ENCODE assay signal across 9 mouse cellular contexts in genomic region chr1:155121977-155122939, GRCm38 (mm10). TPM values are rescaled to one million over a fixed set of nuclear protein-coding genes. Genes with fewer than 3 reads are reported as not detected.
DNase-seq lines count a peak whose midpoint lies in the region; ATAC-seq and TF ChIP-seq lines count a peak whose summit lies in the region.
"Had no signal": no experiment of that assay in that cellular context is flagged by ENCODE, and none has a peak within 500 bp of the region (broad histone marks: within the 10 kb centered on the region; RNA-seq: fewer than 3 reads in every experiment).

No protein-coding gene starts in this region.

- 68% methylated on average over 21 of the region's 21 CpGs for WGBS in stomach, postnatal 0 days
- WGBS in liver, postnatal 0 days (ENCODE audit: insufficient replicate concordance): 70% methylated on average over 21 of the region's 21 CpGs

- H3K27ac ChIP-seq in stomach, postnatal 0 days (replicated peaks): peak overlapping the region; percentile 59; the same call in 1 of the 2 replicates
- H3K27ac ChIP-seq in liver, postnatal 0 days (ENCODE audit: low read depth): no peak overlapping the region
- H3K27ac ChIP-seq: midbrain, embryonic 12.5 days had no signal

- no peaks in the 10 kb centered on the region for H3K36me3 ChIP-seq in stomach, postnatal 0 days (ENCODE audit: control insufficient read depth, insufficient read depth, low read length)
- no peaks in the 10 kb centered on the region for H3K36me3 ChIP-seq in liver, postnatal 0 days (replicated peaks; ENCODE audit: insufficient read depth, low read length)
- H3K36me3 ChIP-seq: midbrain, embryonic 12.5 days had no signal

- ATAC-seq in stomach, postnatal 0 days (ENCODE audit: low FRiP score, low TSS enrichment): 0 out of 2 replicates have a peak, but pooled peaks have one; percentile 38
- ATAC-seq in liver, postnatal 0 days: no peak

- no peaks in the 10 kb centered on the region for H3K4me1 ChIP-seq in stomach, postnatal 0 days (replicated peaks; ENCODE audit: control insufficient read depth, insufficient read depth)
- no peaks in the 10 kb centered on the region for H3K4me1 ChIP-seq in liver, postnatal 0 days (ENCODE audit: insufficient read depth)
- H3K4me1 ChIP-seq: midbrain, embryonic 12.5 days had no signal

- H3K27me3 ChIP-seq in stomach, postnatal 0 days (ENCODE audit: control insufficient read depth, insufficient read depth, low read length): no peaks in the 10 kb centered on the region
- no peaks in the 10 kb centered on the region for H3K27me3 ChIP-seq in liver, postnatal 0 days (ENCODE audit: insufficient read depth, low read length)

- no peak for TF ChIP-seq CTCF in stomach, postnatal 0 days (IDR thresholded peaks at IDR 0.05; ENCODE audit: low read depth)
- TF ChIP-seq CTCF in liver, postnatal 0 days (IDR thresholded peaks at IDR 0.05; ENCODE audit: low read depth): no peak

- H3K4me2 ChIP-seq in stomach, postnatal 0 days (replicated peaks; ENCODE audit: low read depth): no peak overlapping the region
- H3K4me2 ChIP-seq in liver, postnatal 0 days (ENCODE audit: low read depth, low read length): no peak overlapping the region
- H3K4me2 ChIP-seq: midbrain, embryonic 12.5 days had no signal

- TF ChIP-seq EP300 in stomach, postnatal 0 days (optimal IDR thresholded peaks at IDR 0.05): no peak
- no peak for TF ChIP-seq EP300 in liver, postnatal 0 days (IDR thresholded peaks at IDR 0.05; ENCODE audit: low read depth)

- H3K9me3 ChIP-seq in stomach, postnatal 0 days (ENCODE audit: control insufficient read depth, low read length): no peaks in the 10 kb centered on the region
- no peaks in the 10 kb centered on the region for H3K9me3 ChIP-seq in liver, postnatal 0 days (ENCODE audit: low read length)
- H3K9me3 ChIP-seq: midbrain, embryonic 12.5 days had no signal

- H3K9ac ChIP-seq in stomach, postnatal 0 days (ENCODE audit: low read length): no peak overlapping the region
- no peak overlapping the region for H3K9ac ChIP-seq in liver, postnatal 0 days (replicated peaks)
- H3K9ac ChIP-seq: midbrain, embryonic 12.5 days had no signal

- no peak overlapping the region for H3K4me3 ChIP-seq in stomach, postnatal 0 days (ENCODE audit: low read depth, low read length)
- no peak overlapping the region for H3K4me3 ChIP-seq in liver, postnatal 0 days (ENCODE audit: low read depth, low read length)
- H3K4me3 ChIP-seq: midbrain, embryonic 12.5 days had no signal

- intact Hi-C loops in left cerebral cortex, postnatal 10 days (cut with DNase I): no loop called here

- peak; percentile 45 for DNase-seq in layer of hippocampus, adult 11-12 months (ENCODE audit: low spot score)
- no peak for DNase-seq in layer of hippocampus, adult 9-10 months (ENCODE audit: low spot score)
- DNase-seq in cerebellum, adult 11-12 months: peak; percentile 87
- DNase-seq in gastrocnemius, postnatal 4 days (ENCODE audit: low spot score in 2 of 2): peak; percentile 46 to 69
- DNase-seq in left cerebral cortex, postnatal 10 days (ENCODE audit: extremely low spot score in 1 of 2, low spot score in 2 of 2): peak; percentile 41 to 57
- no peak for DNase-seq in stomach, postnatal 0 days (ENCODE audit: low spot score)
- no peak for DNase-seq in c-Kit-positive CD71-positive TER-119-positive erythroid progenitor cells, embryonic 14.5 days (ENCODE audit: low spot score)
- no peak for DNase-seq in liver, postnatal 0 days

RNA-seq across cellular contexts. Expression of gene Ier5, which starts 22.8 kb away (rescaled TPM):
- 10 to 100 TPM; 10.4 to 12.5 TPM for total RNA-seq in gastrocnemius, postnatal 4 days (2021)
- 10 to 100 TPM; 15.2 to 18.1 TPM for total RNA-seq in left cerebral cortex, postnatal 10 days (2021)
- 7.3 and 11.2 TPM in 2 replicates for polyA plus RNA-seq in stomach, postnatal 0 days (2015; fragmentation: Nextera tagmentation; extraction: Ambion mirVana)
- 1.5 and 3.2 TPM in 2 replicates for polyA plus RNA-seq in liver, postnatal 0 days (2015; fragmentation: Nextera tagmentation; extraction: Ambion mirVana)

RNA-seq across cellular contexts. Expression of gene Mr1, which starts 24.4 kb away (rescaled TPM):
- total RNA-seq in gastrocnemius, postnatal 4 days (2021): 1 to 10 TPM; 9.6 to 9.9 TPM
- total RNA-seq in left cerebral cortex, postnatal 10 days (2021): 1 to 10 TPM; 1.8 to 2.4 TPM
- polyA plus RNA-seq in stomach, postnatal 0 days (2015; fragmentation: Nextera tagmentation; extraction: Ambion mirVana): 4.2 and 4.3 TPM in 2 replicates
- 0.78 and 0.92 TPM in 2 replicates for polyA plus RNA-seq in liver, postnatal 0 days (2015; fragmentation: Nextera tagmentation; extraction: Ambion mirVana)

RNA-seq across cellular contexts. Expression of gene Stx6, which starts 36.3 kb away (rescaled TPM):
- total RNA-seq in gastrocnemius, postnatal 4 days (2021): 10 to 100 TPM; 36.6 to 39.1 TPM
- total RNA-seq in left cerebral cortex, postnatal 10 days (2021): 10 to 100 TPM; 83.3 to 89.1 TPM
- 36.6 and 39.0 TPM in 2 replicates for polyA plus RNA-seq in stomach, postnatal 0 days (2015; fragmentation: Nextera tagmentation; extraction: Ambion mirVana)
- polyA plus RNA-seq in liver, postnatal 0 days (2015; fragmentation: Nextera tagmentation; extraction: Ambion mirVana): 6.0 and 8.5 TPM in 2 replicates

Comparison
In these comparisons a context has a peak if more than half of its experiments do, and no peak if none do; other contexts are left out.
1. DNase-seq: peak in layer of hippocampus, adult 11-12 months (single experiment), cerebellum, adult 11-12 months (single experiment), gastrocnemius, postnatal 4 days (2 of 2) and left cerebral cortex, postnatal 10 days (2 of 2); none in layer of hippocampus, adult 9-10 months (single experiment), stomach, postnatal 0 days (single experiment), c-Kit-positive CD71-positive TER-119-positive erythroid progenitor cells, embryonic 14.5 days (single experiment) and liver, postnatal 0 days (single experiment).